ENCODE assay signal across 8 mouse cellular contexts in the genomic region with DNA sequence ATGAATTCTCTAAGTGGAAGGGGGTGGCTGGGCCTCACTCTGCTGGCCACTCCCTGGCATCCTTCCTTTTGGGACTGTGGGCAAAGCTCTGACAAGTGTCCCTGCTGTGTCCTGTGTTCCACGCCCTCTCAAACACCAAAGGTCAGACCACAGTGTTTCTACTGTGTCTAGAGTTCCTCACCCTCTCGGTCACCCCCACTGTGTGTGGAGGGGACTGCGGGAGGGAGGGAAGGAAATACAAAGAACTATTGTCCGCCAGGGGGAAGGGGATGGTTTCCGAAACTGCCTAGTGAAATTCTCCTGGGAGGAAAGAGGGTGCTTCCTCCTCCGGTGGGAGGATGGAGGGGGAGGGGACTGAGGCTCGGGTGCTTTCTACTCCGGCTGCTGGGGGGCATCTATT. TPM values are rescaled to one million over a fixed set of nuclear protein-coding genes. Genes with fewer than 3 reads are reported as not detected.
DNase-seq lines count a peak whose midpoint lies in the region; ATAC-seq and TF ChIP-seq lines count a peak whose summit lies in the region.

No protein-coding gene starts in this region.

- peak overlapping the region; percentile 31; the same call in 1 of the 2 replicates for H3K4me3 ChIP-seq in kidney, postnatal 0 days (replicated peaks; ENCODE audit: low read depth, low read length)
- H3K4me3 ChIP-seq in embryonic facial prominence, embryonic 11.5 days (ENCODE audit: low read depth, low read length) = peak overlapping the region; percentile 49; the same call in 1 of the 2 replicates
- H3K4me3 ChIP-seq in hindbrain, postnatal 0 days (ENCODE audit: low read length) = peak overlapping the region; percentile 54
- H3K4me3 ChIP-seq in midbrain, embryonic 14.5 days (replicated peaks; ENCODE audit: low read depth, low read length) = peak overlapping the region; percentile 59; the same call in 1 of the 2 replicates

- H3K27ac ChIP-seq in kidney, postnatal 0 days = peak overlapping the region; percentile 93; the same call in 1 of the 2 replicates
- H3K27ac ChIP-seq in embryonic facial prominence, embryonic 11.5 days (replicated peaks; ENCODE audit: low read depth, low read length) = no peak overlapping the region
- H3K27ac ChIP-seq in hindbrain, postnatal 0 days = no peak overlapping the region
- no peak overlapping the region for H3K27ac ChIP-seq in midbrain, embryonic 14.5 days (replicated peaks; ENCODE audit: low read depth, low read length)

- peaks cover 31% of the 10 kb centered on the region for H3K4me1 ChIP-seq in kidney, postnatal 0 days (replicated peaks; ENCODE audit: insufficient read depth, low read length)
- peaks cover 4% of the 10 kb centered on the region; the same call in 1 of the 2 replicates for H3K4me1 ChIP-seq in embryonic facial prominence, embryonic 11.5 days (ENCODE audit: control insufficient read depth, insufficient read depth, low read length)
- peaks cover 3% of the 10 kb centered on the region; the same call in 1 of the 2 replicates for H3K4me1 ChIP-seq in hindbrain, postnatal 0 days (ENCODE audit: insufficient read depth, low read length)
- peaks cover 18% of the 10 kb centered on the region for H3K4me1 ChIP-seq in midbrain, embryonic 14.5 days (ENCODE audit: control insufficient read depth, insufficient read depth, low read length)

- H3K36me3 ChIP-seq in kidney, postnatal 0 days (ENCODE audit: insufficient read depth, low read length) = peaks cover 37% of the 10 kb centered on the region
- H3K36me3 ChIP-seq in embryonic facial prominence, embryonic 11.5 days (replicated peaks; ENCODE audit: control insufficient read depth, insufficient read depth, low read depth, low read length) = peaks cover 5% of the 10 kb centered on the region; the same call in 1 of the 2 replicates
- no peaks in the 10 kb centered on the region for H3K36me3 ChIP-seq in hindbrain, postnatal 0 days (ENCODE audit: insufficient read depth, low read length)
- no peaks in the 10 kb centered on the region for H3K36me3 ChIP-seq in midbrain, embryonic 14.5 days (ENCODE audit: control insufficient read depth, insufficient read depth, low read length)

- no peak for ATAC-seq in kidney, postnatal 0 days (replicated peaks; ENCODE audit: low FRiP score, low read depth)
- no peak for ATAC-seq in embryonic facial prominence, embryonic 11.5 days (replicated peaks; ENCODE audit: insufficient number of reproducible peaks, low FRiP score, low TSS enrichment, low read depth)
- ATAC-seq in hindbrain, postnatal 0 days = 0 out of 2 replicates have a peak, but pooled peaks have one; percentile 8
- ATAC-seq in midbrain, embryonic 14.5 days (ENCODE audit: low FRiP score, low TSS enrichment) = no peak

- no peak for DNase-seq in kidney, postnatal 0 days (ENCODE audit: low spot score)
- no peak for DNase-seq in kidney, adult 18-20 months
- DNase-seq in embryonic facial prominence, embryonic 11.5 days (ENCODE audit: low spot score) = no peak
- DNase-seq in hindbrain, postnatal 0 days (ENCODE audit: low spot score) = peak; percentile 26
- DNase-seq in midbrain, embryonic 14.5 days = no peak
- no peak for DNase-seq in cerebellum, postnatal 25 days
- no peak for DNase-seq in kidney, adult 11 months
- DNase-seq in embryo, embryonic 10.5 days (ENCODE audit: low spot score) = no peak

- H3K9me3 ChIP-seq in kidney, postnatal 0 days (replicated peaks; ENCODE audit: low read length) = no peaks in the 10 kb centered on the region
- no peaks in the 10 kb centered on the region for H3K9me3 ChIP-seq in embryonic facial prominence, embryonic 11.5 days (replicated peaks; ENCODE audit: control insufficient read depth, low read length)
- no peaks in the 10 kb centered on the region for H3K9me3 ChIP-seq in hindbrain, postnatal 0 days (ENCODE audit: low read length)
- no peaks in the 10 kb centered on the region for H3K9me3 ChIP-seq in midbrain, embryonic 14.5 days (ENCODE audit: control insufficient read depth, low read length)

- no peak for TF ChIP-seq CTCF in kidney, postnatal 0 days (IDR thresholded peaks at IDR 0.05; ENCODE audit: low read depth)
- TF ChIP-seq CTCF in hindbrain, postnatal 0 days (IDR thresholded peaks at IDR 0.05; ENCODE audit: low read depth) = no peak

- WGBS in kidney, postnatal 0 days = 14% methylated on average over 8 of the region's 8 CpGs
- 7% methylated on average over 8 of the region's 8 CpGs for WGBS in embryonic facial prominence, embryonic 11.5 days
- 8% methylated on average over 8 of the region's 8 CpGs for WGBS in hindbrain, postnatal 0 days
- 9% methylated on average over 8 of the region's 8 CpGs for WGBS in midbrain, embryonic 14.5 days

- peak overlapping the region; percentile 62 for H3K4me2 ChIP-seq in kidney, postnatal 0 days (ENCODE audit: low read length)
- H3K4me2 ChIP-seq in embryonic facial prominence, embryonic 11.5 days (ENCODE audit: low read depth, low read length) = peak overlapping the region; percentile 32
- H3K4me2 ChIP-seq in hindbrain, postnatal 0 days (ENCODE audit: low read depth, low read length) = peak overlapping the region; percentile 97
- peak overlapping the region; percentile 96 for H3K4me2 ChIP-seq in midbrain, embryonic 14.5 days (ENCODE audit: low read length)

- no peaks in the 10 kb centered on the region for H3K27me3 ChIP-seq in kidney, postnatal 0 days (ENCODE audit: insufficient read depth, low read length)
- H3K27me3 ChIP-seq in embryonic facial prominence, embryonic 11.5 days (ENCODE audit: control insufficient read depth, insufficient read depth, low read length) = no peaks in the 10 kb centered on the region
- H3K27me3 ChIP-seq in hindbrain, postnatal 0 days (ENCODE audit: insufficient read depth, low read length) = no peaks in the 10 kb centered on the region
- no peaks in the 10 kb centered on the region for H3K27me3 ChIP-seq in midbrain, embryonic 14.5 days (ENCODE audit: control insufficient read depth, insufficient read depth, low read length)

- peak overlapping the region; percentile 43 for H3K9ac ChIP-seq in kidney, postnatal 0 days (ENCODE audit: low read depth, low read length)
- H3K9ac ChIP-seq in embryonic facial prominence, embryonic 11.5 days (replicated peaks; ENCODE audit: low read length) = peak overlapping the region; percentile 76
- peak overlapping the region; percentile 62; the same call in 1 of the 2 replicates for H3K9ac ChIP-seq in hindbrain, postnatal 0 days (replicated peaks; ENCODE audit: low read length)
- peak overlapping the region; percentile 20; the same call in 1 of the 2 replicates for H3K9ac ChIP-seq in midbrain, embryonic 14.5 days (replicated peaks; ENCODE audit: low read length)

RNA-seq across cellular contexts. Expression of a gene that starts 5.5 kb away (rescaled TPM):
- 86.4 and 94.3 TPM in 2 replicates for polyA plus RNA-seq in kidney, postnatal 0 days (2015; fragmentation: Nextera tagmentation; extraction: Ambion mirVana)
- polyA plus RNA-seq in embryonic facial prominence, embryonic 11.5 days (2014; fragmentation: Nextera tagmentation; extraction: Ambion mirVana) = 30.7 and 32.1 TPM in 2 replicates
- total RNA-seq in hindbrain, postnatal 0 days (2014; rRNA removed) = 7.7 and 10.0 TPM in 2 replicates
- polyA plus RNA-seq in hindbrain, postnatal 0 days (2015; fragmentation: Nextera tagmentation; extraction: Ambion mirVana) = 10.7 and 12.8 TPM in 2 replicates
- 7.2 and 12.8 TPM in 2 replicates for polyA plus RNA-seq in midbrain, embryonic 14.5 days (2014; fragmentation: Nextera tagmentation; extraction: Ambion mirVana)

RNA-seq across cellular contexts. Expression of a gene that starts 20.5 kb away (rescaled TPM):
- polyA plus RNA-seq in kidney, postnatal 0 days (2015; fragmentation: Nextera tagmentation; extraction: Ambion mirVana) = 124 and 125 TPM in 2 replicates
- 60.3 and 64.4 TPM in 2 replicates for polyA plus RNA-seq in embryonic facial prominence, embryonic 11.5 days (2014; fragmentation: Nextera tagmentation; extraction: Ambion mirVana)
- 321 and 384 TPM in 2 replicates for total RNA-seq in hindbrain, postnatal 0 days (2014; rRNA removed)
- polyA plus RNA-seq in hindbrain, postnatal 0 days (2015; fragmentation: Nextera tagmentation; extraction: Ambion mirVana) = 359 and 389 TPM in 2 replicates
- 48.5 and 76.5 TPM in 2 replicates for polyA plus RNA-seq in midbrain, embryonic 14.5 days (2014; fragmentation: Nextera tagmentation; extraction: Ambion mirVana)

RNA-seq across cellular contexts. Expression of a gene that starts 30.3 kb away (rescaled TPM):
- polyA plus RNA-seq in kidney, postnatal 0 days (2015; fragmentation: Nextera tagmentation; extraction: Ambion mirVana) = 4.5 and 4.7 TPM in 2 replicates
- 0.32 and 0.39 TPM in 2 replicates for polyA plus RNA-seq in embryonic facial prominence, embryonic 11.5 days (2014; fragmentation: Nextera tagmentation; extraction: Ambion mirVana)
- total RNA-seq in hindbrain, postnatal 0 days (2014; rRNA removed) = 9.4 and 11.7 TPM in 2 replicates
- polyA plus RNA-seq in hindbrain, postnatal 0 days (2015; fragmentation: Nextera tagmentation; extraction: Ambion mirVana) = 14.6 and 15.3 TPM in 2 replicates
- polyA plus RNA-seq in midbrain, embryonic 14.5 days (2014; fragmentation: Nextera tagmentation; extraction: Ambion mirVana) = 3.2 and 4.7 TPM in 2 replicates

RNA-seq across cellular contexts. Expression of a gene that starts 46.9 kb away (rescaled TPM):
- 0.25 and 0.32 TPM in 2 replicates for polyA plus RNA-seq in kidney, postnatal 0 days (2015; fragmentation: Nextera tagmentation; extraction: Ambion mirVana)
- polyA plus RNA-seq in embryonic facial prominence, embryonic 11.5 days (2014; fragmentation: Nextera tagmentation; extraction: Ambion mirVana) = 0.41 and 0.45 TPM in 2 replicates
- 30.4 and 34.8 TPM in 2 replicates for total RNA-seq in hindbrain, postnatal 0 days (2014; rRNA removed)
- polyA plus RNA-seq in hindbrain, postnatal 0 days (2015; fragmentation: Nextera tagmentation; extraction: Ambion mirVana) = 18.5 and 21.2 TPM in 2 replicates
- polyA plus RNA-seq in midbrain, embryonic 14.5 days (2014; fragmentation: Nextera tagmentation; extraction: Ambion mirVana) = 0.59 and 0.72 TPM in 2 replicates

Comparison
In these comparisons a context has a peak if more than half of its experiments do, and no peak if none do; other contexts are left out.
1. H3K4me2 ChIP-seq: peak in every context shown above with its lines; median percentile 97 in hindbrain, postnatal 0 days; 96 in midbrain, embryonic 14.5 days; 62 in kidney, postnatal 0 days; 32 in embryonic facial prominence, embryonic 11.5 days.
2. H3K9ac ChIP-seq: peak in every context shown above with its lines; median percentile 76 in embryonic facial prominence, embryonic 11.5 days; 62 in hindbrain, postnatal 0 days; 43 in kidney, postnatal 0 days; 20 in midbrain, embryonic 14.5 days.